8 mouse cellular contexts compared by ENCODE assay signal in the genomic region with DNA sequence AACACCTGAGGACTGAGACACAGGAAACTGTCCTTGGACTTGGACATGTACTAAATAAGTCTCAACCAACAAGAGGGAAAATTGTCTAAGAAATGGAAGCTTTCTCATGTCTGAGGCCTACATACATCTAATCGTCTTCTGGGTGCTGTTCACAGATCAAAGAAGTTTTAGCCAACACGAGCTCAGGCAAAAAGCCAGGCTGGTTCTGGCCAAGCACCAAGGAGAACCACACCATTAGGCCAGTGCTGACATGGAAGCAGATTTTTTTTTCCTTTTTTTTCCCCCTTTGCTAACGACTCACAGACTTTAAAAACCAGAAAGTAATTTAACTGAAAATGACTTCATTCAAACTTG. TPM values are rescaled to one million over a fixed set of nuclear protein-coding genes. Genes with fewer than 3 reads are reported as not detected.
DNase-seq lines count a peak whose midpoint lies in the region; ATAC-seq and TF ChIP-seq lines count a peak whose summit lies in the region.

No protein-coding gene starts in this region.

- no peak for TF ChIP-seq CTCF in stomach, postnatal 0 days (IDR thresholded peaks at IDR 0.05; ENCODE audit: low read depth)

- no peak for ATAC-seq in heart, embryonic 15.5 days (replicated peaks; ENCODE audit: insufficient number of reproducible peaks, insufficient read depth, low FRiP score, low read depth)
- ATAC-seq in stomach, postnatal 0 days (ENCODE audit: low FRiP score, low TSS enrichment) = no peak

- intact Hi-C loops in heart, postnatal 25 days (cut with DNase I) = no loop called here

- peaks cover 25% of the 10 kb centered on the region; the same call in 1 of the 2 replicates for H3K36me3 ChIP-seq in heart, embryonic 15.5 days
- 0 out of 2 replicates have a peak, but pooled peaks cover 6% of the 10 kb centered on the region for H3K36me3 ChIP-seq in stomach, postnatal 0 days (ENCODE audit: control insufficient read depth, insufficient read depth, low read length)
- peaks cover 33% of the 10 kb centered on the region for H3K36me3 ChIP-seq in hindbrain, embryonic 10.5 days

- WGBS in heart, embryonic 15.5 days = 50% methylated on average over 3 of the region's 3 CpGs
- WGBS in stomach, postnatal 0 days = 16% methylated on average over 3 of the region's 3 CpGs
- WGBS in hindbrain, embryonic 10.5 days = 82% methylated on average over 3 of the region's 3 CpGs

- H3K9ac ChIP-seq in heart, embryonic 15.5 days = no peak overlapping the region
- no peak overlapping the region for H3K9ac ChIP-seq in stomach, postnatal 0 days (ENCODE audit: low read length)

- no peaks in the 10 kb centered on the region for H3K27me3 ChIP-seq in heart, embryonic 15.5 days
- H3K27me3 ChIP-seq in stomach, postnatal 0 days (ENCODE audit: control insufficient read depth, insufficient read depth, low read length) = no peaks in the 10 kb centered on the region
- H3K27me3 ChIP-seq in hindbrain, embryonic 10.5 days (ENCODE audit: insufficient read depth, poor library complexity, severe bottlenecking) = no peaks in the 10 kb centered on the region

- H3K27ac ChIP-seq in heart, embryonic 15.5 days = 0 out of 2 replicates have a peak overlapping the region, but pooled peaks have one; percentile 47
- H3K27ac ChIP-seq in stomach, postnatal 0 days (replicated peaks) = peak overlapping the region; percentile 80
- H3K27ac ChIP-seq in hindbrain, embryonic 10.5 days = no peak overlapping the region

- no peak overlapping the region for H3K4me2 ChIP-seq in heart, embryonic 15.5 days
- H3K4me2 ChIP-seq in stomach, postnatal 0 days (replicated peaks; ENCODE audit: low read depth) = peak overlapping the region; percentile 35; the same call in 1 of the 2 replicates

- peaks cover 54% of the 10 kb centered on the region for H3K4me1 ChIP-seq in heart, embryonic 15.5 days (replicated peaks)
- peaks cover 7% of the 10 kb centered on the region for H3K4me1 ChIP-seq in stomach, postnatal 0 days (replicated peaks; ENCODE audit: control insufficient read depth, insufficient read depth)
- H3K4me1 ChIP-seq in hindbrain, embryonic 10.5 days (replicated peaks) = peaks cover 38% of the 10 kb centered on the region

- H3K4me3 ChIP-seq in heart, embryonic 15.5 days = no peak overlapping the region
- H3K4me3 ChIP-seq in stomach, postnatal 0 days (ENCODE audit: low read depth, low read length) = no peak overlapping the region
- no peak overlapping the region for H3K4me3 ChIP-seq in hindbrain, embryonic 10.5 days

- no peaks in the 10 kb centered on the region for H3K9me3 ChIP-seq in heart, embryonic 15.5 days (replicated peaks)
- H3K9me3 ChIP-seq in stomach, postnatal 0 days (ENCODE audit: control insufficient read depth, low read length) = no peaks in the 10 kb centered on the region
- H3K9me3 ChIP-seq in hindbrain, embryonic 10.5 days = no peaks in the 10 kb centered on the region

- DNase-seq in heart, adult 11 months = peak; percentile 85
- no peak for DNase-seq in heart, postnatal 25 days (ENCODE audit: low spot score)
- DNase-seq in right cerebral cortex, postnatal 4 days = peak; percentile 43
- no peak for DNase-seq in right cerebral cortex, adult 18-20 months
- no peak for DNase-seq in stomach, postnatal 0 days (ENCODE audit: low spot score)
- DNase-seq in hindbrain, embryonic 10.5 days (ENCODE audit: low spot score) = no peak
- no peak for DNase-seq in layer of hippocampus, adult 8-10 months (ENCODE audit: low spot score in 2 of 2)

- no peak for TF ChIP-seq EP300 in stomach, postnatal 0 days (optimal IDR thresholded peaks at IDR 0.05)

RNA-seq across cellular contexts. Expression of a gene that starts 5.3 kb away (rescaled TPM):
- total RNA-seq in heart, postnatal 25 days (2021) = 100 to 1,000 TPM; 239 to 249 TPM
- polyA plus RNA-seq in heart, embryonic 15.5 days (2015; fragmentation: Nextera tagmentation; extraction: Ambion mirVana) = 49.1 and 52.1 TPM in 2 replicates
- polyA plus RNA-seq in stomach, postnatal 0 days (2015; fragmentation: Nextera tagmentation; extraction: Ambion mirVana) = 67.0 and 93.9 TPM in 2 replicates
- polyA plus RNA-seq in hindbrain, embryonic 10.5 days (2016; fragmentation: Nextera tagmentation; extraction: Ambion mirVana) = 20.9 and 39.8 TPM in 2 replicates
- total RNA-seq in layer of hippocampus, adult 8-10 months (2022) = 10 to 100 TPM; 40.4 to 46.0 (median 43.7) TPM

RNA-seq across cellular contexts. Expression of a gene that starts 29.6 kb away (rescaled TPM):
- under 1 TPM; 0.17 to 0.23 TPM for total RNA-seq in heart, postnatal 25 days (2021)
- 0.14 and 0.21 TPM in 2 replicates for polyA plus RNA-seq in heart, embryonic 15.5 days (2015; fragmentation: Nextera tagmentation; extraction: Ambion mirVana)
- polyA plus RNA-seq in stomach, postnatal 0 days (2015; fragmentation: Nextera tagmentation; extraction: Ambion mirVana) = 15.8 and 16.4 TPM in 2 replicates
- 0.31 and 0.41 TPM in 2 replicates for polyA plus RNA-seq in hindbrain, embryonic 10.5 days (2016; fragmentation: Nextera tagmentation; extraction: Ambion mirVana)
- total RNA-seq in layer of hippocampus, adult 8-10 months (2022) = under 1 TPM; 0.21 to 0.45 (median 0.36) TPM

Comparison
In these comparisons a context has a peak if more than half of its experiments do, and no peak if none do; other contexts are left out.
1. DNase-seq: peak in heart, adult 11 months (single experiment) and right cerebral cortex, postnatal 4 days (single experiment); none in heart, postnatal 25 days (single experiment), right cerebral cortex, adult 18-20 months (single experiment), stomach, postnatal 0 days (single experiment), hindbrain, embryonic 10.5 days (single experiment) and layer of hippocampus, adult 8-10 months (0 of 2).
2. RNA of a gene that starts 29.6 kb away (polyA plus RNA-seq): 15.8 to 16.4 TPM in stomach, postnatal 0 days; 0.31 to 0.41 TPM in hindbrain, embryonic 10.5 days and 0.14 to 0.21 TPM in heart, embryonic 15.5 days; every median in the first group is over 10 times any median in the second.